Mouse (Mus musculus): ENCODE data around the gene 4933402J07Rik. TPM values are rescaled to one million over a fixed set of nuclear protein-coding genes. Genes with fewer than 3 reads are reported as not detected.

4933402J07Rik gene
- total and polyA plus RNA-seq, 3 experiments = not detected

GRCm38 (mm10) chr8:87619529-87619928, 55.9 kb downstream of the 4933402J07Rik start:
- Histone ChIP-seq H3K9ac (ENCODE audit: insufficient read depth, low read depth) (no peak overlapping the region), H3K4me1 (ENCODE audit: control insufficient read depth in 1 of 2, insufficient read depth in 2 of 2) (peaks cover 6 to 9% of the 10 kb centered on the region in 2 experiments), H3K36me3 (replicated peaks in 1 of 2; ENCODE audit: control insufficient read depth in 1 of 2, insufficient read depth in 1 of 2, low read length in 1 of 2) (no peaks in the 10 kb centered on the region), H3K4me2 (ENCODE audit: insufficient read depth, low read depth, poor library complexity, severe bottlenecking) (no peak overlapping the region), H3K9me3 (replicated peaks; ENCODE audit: low read length) (no peaks in the 10 kb centered on the region), H3K79me2 (replicated peaks; ENCODE audit: control insufficient read depth, extremely low read depth, insufficient read depth, poor library complexity, severe bottlenecking) (no peaks in the 10 kb centered on the region), H3K4me3 (replicated peaks in 1 of 3; ENCODE audit: low read depth in 2 of 3, low read length in 2 of 3, poor library complexity in 1 of 3) (no peak overlapping the region), H3K27me3 (replicated peaks) (no peaks in the 10 kb centered on the region), H3K27ac (ENCODE audit: insufficient read depth, low read depth) (no peak overlapping the region)
- in situ Hi-C loops (cut with MboI; ENCODE audit: low pct_ligation_motif_present, low pct_unique_long_range_greater_than_20kb, low sequenced_read_pairs) = no loop called here
- dilution Hi-C loops (cut with MboI; ENCODE audit: extremely low pct_ligation_motif_present, extremely low pct_unique_long_range_greater_than_20kb, low sequenced_read_pairs) = no loop called here
- DNase-seq (ENCODE audit: extremely low read depth) = peak; percentile 21
- TF ChIP-seq MYC (IDR thresholded peaks at IDR 0.05; ENCODE audit: low read depth, low read length) = peak; percentile 61; the same call in 1 of the 2 replicates
- TF ChIP-seq JUND (conservative IDR thresholded peaks at IDR 0.05; ENCODE audit: low read depth, low read length) = peak; percentile 72; the same call in 1 of the 2 replicates
- peak; percentile 60 for TF ChIP-seq ZNF384 (IDR thresholded peaks at IDR 0.05; ENCODE audit: low read depth, low read length)
- TF ChIP-seq KAT2A (IDR thresholded peaks at IDR 0.05; ENCODE audit: insufficient replicate concordance, low read length) = no peak
- peak; percentile 38; the same call in 1 of the 2 replicates for TF ChIP-seq EP300 (IDR thresholded peaks at IDR 0.05; ENCODE audit: low read length)
- peak; percentile 25; the same call in 1 of the 2 replicates for TF ChIP-seq JUN (IDR thresholded peaks at IDR 0.05; ENCODE audit: insufficient read depth, low read depth, low read length)

- Histone ChIP-seq H3K27me3 (replicated peaks) (no peaks in the 10 kb centered on the region), H3K79me2 (replicated peaks; ENCODE audit: control insufficient read depth, extremely low read depth, insufficient read depth, poor library complexity, severe bottlenecking) (no peaks in the 10 kb centered on the region), H3K36me3 (replicated peaks in 1 of 2; ENCODE audit: control insufficient read depth in 1 of 2, insufficient read depth in 1 of 2, low read length in 1 of 2) (no peaks in the 10 kb centered on the region), H3K4me2 (ENCODE audit: insufficient read depth, low read depth, poor library complexity, severe bottlenecking) (no peak overlapping the region), H3K4me3 (replicated peaks in 1 of 3; ENCODE audit: low read depth in 2 of 3, low read length in 2 of 3, poor library complexity in 1 of 3) (no peak overlapping the region), H3K27ac (ENCODE audit: insufficient read depth, low read depth) (no peak overlapping the region), H3K4me1 (ENCODE audit: control insufficient read depth in 1 of 2, insufficient read depth in 2 of 2) (peaks cover 6 to 9% of the 10 kb centered on the region in 2 experiments), H3K9me3 (replicated peaks; ENCODE audit: low read length) (no peaks in the 10 kb centered on the region), H3K9ac (ENCODE audit: insufficient read depth, low read depth) (no peak overlapping the region)
- dilution Hi-C loops (cut with MboI; ENCODE audit: extremely low pct_ligation_motif_present, extremely low pct_unique_long_range_greater_than_20kb, low sequenced_read_pairs) (no loop called here), in situ Hi-C loops (cut with MboI; ENCODE audit: low pct_ligation_motif_present, low pct_unique_long_range_greater_than_20kb, low sequenced_read_pairs) (no loop called here)
- TF ChIP-seq E2F4 (IDR thresholded peaks at IDR 0.05; ENCODE audit: insufficient replicate concordance, low read depth, low read length) (no peak), USF1 (IDR thresholded peaks at IDR 0.05; ENCODE audit: low read depth, low read length) (no peak), ZNF384 (IDR thresholded peaks at IDR 0.05; ENCODE audit: low read depth, low read length) (no peak)
- DNase-seq (ENCODE audit: extremely low read depth) = no peak
Observed at GRCm38 (mm10) chr8:87620225-87620624, 56.6 kb downstream of the 4933402J07Rik start.

GRCm38 (mm10) chr8:87621181-87621580, 57.5 kb downstream of the 4933402J07Rik start:
- no peak overlapping the region for H3K9ac ChIP-seq (ENCODE audit: insufficient read depth, low read depth)
- H3K9me3 ChIP-seq (replicated peaks; ENCODE audit: low read length) = peaks cover 2% of the 10 kb centered on the region
- in situ Hi-C loops (cut with MboI; ENCODE audit: low pct_ligation_motif_present, low pct_unique_long_range_greater_than_20kb, low sequenced_read_pairs) = no loop called here
- TF ChIP-seq POLR2AphosphoS2 (IDR thresholded peaks at IDR 0.05; ENCODE audit: low read depth, low read length) = no peak
- no peak for TF ChIP-seq KAT2A (IDR thresholded peaks at IDR 0.05; ENCODE audit: insufficient replicate concordance, low read length)
- no peak for TF ChIP-seq TBP (conservative IDR thresholded peaks at IDR 0.05; ENCODE audit: low read depth, low read length)
- no peak for TF ChIP-seq USF1 (IDR thresholded peaks at IDR 0.05; ENCODE audit: low read depth, low read length)
- no peaks in the 10 kb centered on the region for H3K79me2 ChIP-seq (replicated peaks; ENCODE audit: control insufficient read depth, extremely low read depth, insufficient read depth, poor library complexity, severe bottlenecking)
- no peaks in the 10 kb centered on the region for H3K36me3 ChIP-seq (replicated peaks in 1 of 2; ENCODE audit: control insufficient read depth in 1 of 2, insufficient read depth in 1 of 2, low read length in 1 of 2)
- no peak overlapping the region for H3K27ac ChIP-seq (ENCODE audit: insufficient read depth, low read depth)
- H3K4me3 ChIP-seq (replicated peaks in 1 of 3; ENCODE audit: low read depth in 2 of 3, low read length in 2 of 3, poor library complexity in 1 of 3) = no peak overlapping the region
- H3K27me3 ChIP-seq (replicated peaks) = no peaks in the 10 kb centered on the region
- dilution Hi-C loops (cut with MboI; ENCODE audit: extremely low pct_ligation_motif_present, extremely low pct_unique_long_range_greater_than_20kb, low sequenced_read_pairs) = no loop called here
- no peak overlapping the region for H3K4me2 ChIP-seq (ENCODE audit: insufficient read depth, low read depth, poor library complexity, severe bottlenecking)
- DNase-seq (ENCODE audit: extremely low read depth) = no peak
- peaks cover 6 to 9% of the 10 kb centered on the region in 2 experiments for H3K4me1 ChIP-seq (ENCODE audit: control insufficient read depth in 1 of 2, insufficient read depth in 2 of 2)
